Mouse (Mus musculus) midbrain, embryonic 14.5 days (tissue): ENCODE results near the gene Jun. TPM values are rescaled to one million over a fixed set of nuclear protein-coding genes. Genes with fewer than 3 reads are reported as not detected.

Experiments
- ATAC-seq: fragments of 200-750 bp; cut with Nextera tagmentation; 2 replicates; pipeline ENCODE4 v1.8.0; 2017; ENCODE audit warnings: moderate number of reproducible peaks, moderate library complexity; ENCODE audit not compliant: low FRiP score, low TSS enrichment
- DNase-seq: peaks from one replicate; pipeline ENCODE4 v3.0.0-alpha.2; 2015
- H3K27ac ChIP-seq: fragments of 300-500 bp; sonication (generic); replicated peaks from 2 replicates; pipeline ENCODE4 v1.5.1; 2014; ENCODE audit warnings: mild to moderate bottlenecking, low read depth, low read length, moderate library complexity
- H3K27me3 ChIP-seq: fragments of 300-500 bp; sonication (generic); 2 replicates; pipeline ENCODE4 v1.6.1; 2014; ENCODE audit warnings: low read length, control low read depth, mixed read lengths; ENCODE audit not compliant: control insufficient read depth, insufficient read depth
- H3K36me3 ChIP-seq: fragments of 300-500 bp; sonication (generic); 2 replicates; pipeline ENCODE4 v1.6.1; 2014; ENCODE audit warnings: low read length, control low read depth; ENCODE audit not compliant: control insufficient read depth, insufficient read depth
- H3K4me1 ChIP-seq: fragments of 300-500 bp; sonication (generic); 2 replicates; pipeline ENCODE4 v1.6.1; 2014; ENCODE audit warnings: mild to moderate bottlenecking, antibody characterized with exemption, low read length, control low read depth; ENCODE audit not compliant: control insufficient read depth, insufficient read depth
- H3K4me2 ChIP-seq: fragments of 300-500 bp; sonication (generic); 2 replicates; pipeline ENCODE4 v1.6.1; 2014; ENCODE audit warnings: mild to moderate bottlenecking, low read length, moderate library complexity
- H3K4me3 ChIP-seq: fragments of 300-500 bp; sonication (generic); replicated peaks from 2 replicates; pipeline ENCODE4 v1.5.1; 2014; ENCODE audit warnings: low read depth, low read length
- H3K9ac ChIP-seq: fragments of 300-500 bp; sonication (generic); replicated peaks from 2 replicates; pipeline ENCODE4 v1.6.1; 2014; ENCODE audit warnings: mild to moderate bottlenecking, low read length, moderate library complexity
- H3K9me3 ChIP-seq: fragments of 300-500 bp; sonication (generic); 2 replicates; pipeline ENCODE4 v1.6.1; 2016; ENCODE audit warnings: low read length, control low read depth, mixed read lengths; ENCODE audit not compliant: control insufficient read depth
- WGBS: fragments of 180-500 bp; shearing (Covaris S2); extraction: QIAGEN DNeasy Blood & Tissue Kit; methylation state at CpG from one replicate; pipeline ENCODE4 v1.1.7; 2014; 5-methylcytosine and 5-hydroxymethylcytosine counted together
- polyA plus RNA-seq: library from polyadenylated mRNA; unstranded; fragments of >200 nt; fragmentation: Nextera tagmentation; extraction: Ambion mirVana; gene quantifications from 2 replicates; pipeline ENCODE4 v1.2.1, GENCODE M21; 2014

Jun gene
- polyA plus RNA-seq, 1 experiment from 2014 or later, result 29.8 TPM

DNA sequence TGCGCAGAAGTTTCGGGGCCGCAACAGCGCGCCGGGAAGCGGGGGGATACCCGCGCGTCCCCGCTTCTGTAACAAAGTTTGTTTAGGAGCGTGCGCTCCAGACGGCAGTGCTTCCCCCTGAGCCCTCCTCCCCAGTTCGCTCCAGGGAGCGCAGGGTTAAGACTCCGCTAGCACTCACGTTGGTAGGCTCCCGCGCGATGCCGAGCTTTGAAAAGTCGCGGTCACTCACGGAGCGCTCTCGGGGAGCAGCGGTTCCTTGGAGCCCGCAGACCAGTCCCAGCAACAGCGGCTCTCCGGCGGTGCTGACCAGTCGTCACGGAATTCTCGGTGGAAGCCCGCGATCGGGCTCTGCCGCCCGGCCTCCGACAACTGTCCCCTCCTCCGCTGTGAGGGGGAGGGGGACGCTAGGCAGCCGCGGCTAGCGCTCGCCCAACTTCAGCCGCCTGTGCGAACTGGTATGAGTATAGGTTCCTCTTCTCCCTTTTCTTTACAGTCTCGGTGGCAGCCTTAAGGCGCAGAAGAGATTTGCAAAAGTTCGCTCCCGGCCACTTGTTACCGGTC, 631 bp downstream of the Jun start:
- H3K9me3 ChIP-seq, result no peaks in the 10 kb centered on the region
- peak overlapping the region; percentile 90 for H3K27ac ChIP-seq
- peak overlapping the region; percentile 70 for H3K4me3 ChIP-seq
- H3K4me2 ChIP-seq, result peak overlapping the region; percentile 97
- H3K27me3 ChIP-seq, result no peaks in the 10 kb centered on the region
- peak; percentile 73 for DNase-seq
- peaks cover 23% of the 10 kb centered on the region for H3K4me1 ChIP-seq
- under 1% methylated on average over 54 of the region's 54 CpGs for WGBS
- peak overlapping the region; percentile 80 for H3K9ac ChIP-seq
- ATAC-seq, result peak; percentile 5; the same call in 1 of the 2 replicates
- H3K36me3 ChIP-seq, result no peaks in the 10 kb centered on the region

GRCm38 (mm10) chr4:95050518-95051278, 1.3 kb downstream of the Jun start:
- Histone ChIP-seq H3K4me1 (peaks cover 23% of the 10 kb centered on the region), H3K36me3 (no peaks in the 10 kb centered on the region), H3K9me3 (no peaks in the 10 kb centered on the region), H3K4me3 (peak overlapping the region; percentile 70), H3K4me2 (peak overlapping the region; percentile 97), H3K27ac (peak overlapping the region; percentile 90), H3K27me3 (no peaks in the 10 kb centered on the region), H3K9ac (peak overlapping the region; percentile 80)
- DNase-seq, result peak; percentile 86
- ATAC-seq, result peak; percentile 7; the same call in 1 of the 2 replicates
- WGBS, result under 1% methylated on average over 70 of the region's 70 CpGs

DNA sequence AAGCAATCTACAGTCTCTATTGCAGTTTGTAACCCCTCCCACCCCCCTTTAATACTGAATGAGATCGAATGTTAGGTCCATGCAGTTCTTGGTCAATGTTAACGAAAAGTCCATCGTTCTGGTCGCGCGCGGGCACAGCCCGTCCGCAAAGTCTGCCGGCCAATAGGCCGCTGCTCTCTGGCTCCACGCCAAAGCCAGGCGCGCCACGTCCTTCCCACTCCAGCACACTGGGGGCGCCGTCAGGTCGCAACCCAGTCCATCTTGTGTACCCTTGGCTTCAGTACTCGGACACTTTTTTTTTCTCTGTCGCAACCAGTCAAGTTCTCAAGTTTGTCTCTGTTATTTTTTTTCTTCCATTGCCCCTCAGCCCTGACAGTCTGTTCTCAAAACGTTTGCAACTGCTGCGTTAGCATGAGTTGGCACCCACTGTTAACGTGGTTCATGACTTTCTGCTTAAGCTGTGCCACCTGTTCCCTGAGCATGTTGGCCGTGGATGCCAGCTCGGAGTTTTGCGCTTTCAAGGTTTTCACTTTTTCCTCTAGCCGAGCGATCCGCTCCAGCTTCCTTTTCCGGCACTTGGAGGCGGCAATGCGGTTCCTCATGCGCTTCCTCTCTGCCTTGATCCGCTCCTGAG, 2.0 kb downstream of the Jun start:
- Histone ChIP-seq H3K4me2 (peak overlapping the region; percentile 97), H3K27ac (peak overlapping the region; percentile 90), H3K9me3 (no peaks in the 10 kb centered on the region), H3K36me3 (no peaks in the 10 kb centered on the region), H3K4me3 (peak overlapping the region; percentile 70), H3K27me3 (no peaks in the 10 kb centered on the region), H3K4me1 (peaks cover 23% of the 10 kb centered on the region), H3K9ac (peak overlapping the region; percentile 80)
- whole genome bisulfite sequencing, result under 1% methylated on average over 34 of the region's 34 CpGs
- peak; percentile 85 for DNase-seq
- ATAC-seq, result no peak

GRCm38 (mm10) chr4:95049153-95049552, 2.9 kb downstream of the Jun start:
- Histone ChIP-seq H3K9ac (peak overlapping the region; percentile 7; the same call in 1 of the 2 replicates), H3K27ac (no peak overlapping the region)

DNA sequence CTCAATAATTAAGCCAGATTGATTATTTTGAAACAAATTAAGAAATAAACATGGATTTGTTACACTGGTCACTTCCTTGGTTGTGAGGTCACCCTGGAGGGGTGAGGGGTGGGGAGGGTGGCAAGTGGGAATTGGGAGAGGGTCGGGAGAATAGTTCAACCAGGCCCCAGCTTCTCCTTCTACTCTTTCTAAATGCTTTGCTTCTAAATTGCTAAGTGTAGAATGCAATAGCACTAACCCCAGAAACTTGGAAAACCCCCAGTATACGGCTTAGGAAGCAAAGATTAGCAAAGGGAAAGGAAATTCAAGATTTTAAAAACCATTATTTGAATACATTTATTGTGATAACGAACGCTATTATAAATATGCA, 3.3 kb downstream of the Jun start:
- Histone ChIP-seq H3K27me3 (no peaks in the 10 kb centered on the region), H3K9me3 (no peaks in the 10 kb centered on the region), H3K36me3 (no peaks in the 10 kb centered on the region), H3K4me2 (peak overlapping the region; percentile 97), H3K27ac (no peak overlapping the region), H3K4me1 (peaks cover 22% of the 10 kb centered on the region), H3K9ac (peak overlapping the region; percentile 7; the same call in 1 of the 2 replicates), H3K4me3 (peak overlapping the region; percentile 70; the same call in 1 of the 2 replicates)
- ATAC-seq (no peak), DNase-seq (no peak)
- WGBS, result 74% methylated on average over 4 of the region's 4 CpGs

More at GRCm38 (mm10) chr4:95049153-95049552, 2.9 kb downstream of the Jun start:
- DNase-seq (no peak), ATAC-seq (no peak)
- H3K4me3 ChIP-seq, result peak overlapping the region; percentile 70
- peaks cover 23% of the 10 kb centered on the region for H3K4me1 ChIP-seq
- no peaks in the 10 kb centered on the region for H3K9me3 ChIP-seq
- peak overlapping the region; percentile 97 for H3K4me2 ChIP-seq
- WGBS, result 40% methylated on average over 2 of the region's 2 CpGs
- H3K36me3 ChIP-seq, result no peaks in the 10 kb centered on the region
- H3K27me3 ChIP-seq, result no peaks in the 10 kb centered on the region

GRCm38 (mm10) chr4:95048021-95048730, 3.8 kb downstream of the Jun start:
- Histone ChIP-seq H3K4me1 (peaks cover 18% of the 10 kb centered on the region; the same call in 1 of the 2 replicates), H3K4me2 (peak overlapping the region; percentile 97), H3K4me3 (no peak overlapping the region), H3K9me3 (no peaks in the 10 kb centered on the region), H3K9ac (no peak overlapping the region), H3K27ac (no peak overlapping the region), H3K36me3 (no peaks in the 10 kb centered on the region), H3K27me3 (no peaks in the 10 kb centered on the region)
- WGBS, result 38% methylated on average over 5 of the region's 5 CpGs
- no peak for DNase-seq
- ATAC-seq, result no peak

DNA sequence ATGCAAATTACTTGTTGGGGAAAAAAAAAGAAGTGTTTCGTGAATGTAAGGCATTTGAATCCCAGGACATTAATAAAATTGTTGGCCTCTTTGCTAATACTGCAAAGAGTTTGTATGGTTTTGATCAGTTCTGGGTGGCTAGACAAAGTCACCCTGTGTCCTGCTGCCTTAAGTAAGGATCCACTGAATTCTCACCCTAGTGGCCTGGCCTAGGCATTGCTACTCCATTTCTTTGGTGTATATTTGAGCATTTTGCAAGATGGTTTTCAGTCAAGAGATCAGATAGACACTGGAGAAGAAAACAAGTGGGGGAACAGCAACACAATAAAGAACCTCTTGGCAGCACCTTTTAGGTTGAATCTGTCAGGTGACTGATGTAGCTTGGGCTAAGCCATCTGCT, 6.9 kb downstream of the Jun start:
- H3K27me3 ChIP-seq, result no peaks in the 10 kb centered on the region
- no peaks in the 10 kb centered on the region for H3K9me3 ChIP-seq
- ATAC-seq (no peak), DNase-seq (no peak)
- no peak overlapping the region for H3K4me3 ChIP-seq
- peaks cover 18% of the 10 kb centered on the region; the same call in 1 of the 2 replicates for H3K4me1 ChIP-seq
- WGBS, result 94% methylated on average over 1 of the region's 1 CpGs
- no peak overlapping the region for H3K9ac ChIP-seq
- H3K27ac ChIP-seq, result no peak overlapping the region
- H3K4me2 ChIP-seq, result no peak overlapping the region
- H3K36me3 ChIP-seq, result no peaks in the 10 kb centered on the region

DNA sequence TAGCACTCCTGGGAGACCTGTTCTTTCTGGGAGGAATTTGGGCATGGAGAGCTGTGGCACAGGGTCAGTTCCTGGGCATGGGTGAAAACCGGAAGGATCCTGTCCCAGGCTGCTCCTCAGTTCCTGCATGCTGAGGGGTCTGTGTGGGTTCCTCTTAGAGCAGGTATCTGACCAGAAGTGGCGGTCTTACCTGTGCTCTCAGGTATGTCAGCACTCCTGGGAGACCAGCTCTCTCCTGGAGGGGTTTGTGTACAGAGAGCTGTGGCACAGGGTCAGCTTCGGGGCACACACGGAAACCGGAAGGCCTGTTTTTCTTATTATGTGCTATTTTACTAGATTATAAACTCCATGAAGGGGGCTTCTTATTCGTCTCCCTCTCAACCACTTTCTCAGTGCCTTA, 7.3 kb downstream of the Jun start:
- 93% methylated on average over 6 of the region's 6 CpGs for WGBS
- ATAC-seq (no peak), DNase-seq (no peak)
- peaks cover 15% of the 10 kb centered on the region; the same call in 1 of the 2 replicates for H3K4me1 ChIP-seq
- no peaks in the 10 kb centered on the region for H3K9me3 ChIP-seq
- H3K4me3 ChIP-seq, result no peak overlapping the region
- H3K9ac ChIP-seq, result no peak overlapping the region
- H3K27ac ChIP-seq, result no peak overlapping the region
- no peak overlapping the region for H3K4me2 ChIP-seq
- H3K27me3 ChIP-seq, result no peaks in the 10 kb centered on the region
- no peaks in the 10 kb centered on the region for H3K36me3 ChIP-seq
